Mouse (Mus musculus): ENCODE measurements around the gene Gm28363. TPM values are rescaled to one million over a fixed set of nuclear protein-coding genes. Genes with fewer than 3 reads are reported as not detected.

Gm28363 gene
- not detected for total RNA-seq (2023)

DNA sequence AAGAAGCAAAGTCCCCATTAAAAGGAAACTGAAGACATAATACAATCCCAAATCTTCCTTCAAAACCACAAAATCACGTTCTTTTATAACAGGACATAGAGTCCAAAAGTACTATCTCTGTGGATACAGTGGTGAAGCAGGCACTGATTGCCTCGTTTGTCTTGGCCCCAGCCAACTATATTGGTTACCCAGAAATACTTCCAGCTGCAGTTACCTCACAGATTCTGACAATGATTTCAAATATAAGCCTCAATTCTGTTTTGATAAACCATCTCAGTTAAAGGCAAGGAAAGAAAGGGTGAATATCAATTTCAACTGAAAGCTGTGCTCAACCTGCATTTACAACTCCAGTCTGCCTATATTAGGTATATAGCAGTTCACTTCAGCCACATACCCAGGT is at the start of gene Gm28363:
Gm28363 (plus strand) TSS at position 301 of the 400 bp plus-strand sequence.

Other genes starting within 250 kb of the Gm28363 start
- not detected for gene B020011L13Rik, start 84.0 kb downstream of the Gm28363 start, total RNA-seq (2023)
- gene Gm28360, start 132.9 kb downstream of the Gm28363 start, total RNA-seq (2023) = not detected
- not detected for gene Gm28168, start 230.9 kb downstream of the Gm28363 start, total RNA-seq (2023)